Mouse (Mus musculus): ENCODE measurements at regions not wholly inside any gene's neighbourhood (a gene's known extent, or its start where the extent isn't known, plus 50 kb on each side); places are given as distances from the start of the nearest gene placed in this dataset.

DNA sequence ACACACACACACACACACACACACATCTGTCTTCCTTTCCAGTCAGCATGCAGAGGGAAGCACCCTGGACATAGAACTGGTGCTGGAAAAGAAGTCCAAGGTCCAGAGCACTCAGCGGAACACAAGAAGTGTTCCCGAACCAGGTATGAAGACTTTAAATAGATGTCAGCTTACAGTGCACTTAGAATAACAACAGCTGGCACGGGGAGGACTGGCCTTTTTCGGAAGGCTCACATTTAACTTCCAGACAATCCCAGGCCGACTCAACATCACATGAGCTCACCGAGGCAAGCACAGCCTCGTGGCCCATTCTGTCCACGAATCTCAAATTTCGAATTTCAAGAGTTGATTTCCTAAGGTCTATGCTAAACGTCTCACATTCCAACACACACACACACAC, 70.9 kb upstream of the Slc25a33 start:
- DNase-seq (ENCODE audit: low read depth, low spot score), result no peak

DNA sequence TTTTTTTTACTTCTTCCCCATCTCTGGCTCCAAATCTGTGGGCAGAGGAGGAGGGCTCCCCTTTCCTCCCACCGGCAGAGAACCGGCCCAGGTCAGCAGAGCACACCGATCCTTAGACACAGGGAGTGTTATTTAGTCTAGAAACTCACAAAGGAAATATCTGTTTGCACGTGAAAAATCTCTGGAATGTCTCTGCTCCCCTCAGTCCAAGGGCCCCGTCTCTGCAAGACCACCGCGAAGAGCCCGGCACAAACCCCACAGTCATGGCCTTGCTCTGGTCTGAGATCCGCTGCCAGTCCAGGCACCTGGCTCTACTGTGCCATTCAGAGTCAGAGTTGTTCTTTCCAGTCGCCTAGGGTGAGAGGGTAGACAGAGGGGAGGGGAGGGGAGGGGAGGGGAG, 69.7 kb upstream of the Slc25a33 start:
- DNase-seq (ENCODE audit: low read depth, low spot score), result no peak

DNA sequence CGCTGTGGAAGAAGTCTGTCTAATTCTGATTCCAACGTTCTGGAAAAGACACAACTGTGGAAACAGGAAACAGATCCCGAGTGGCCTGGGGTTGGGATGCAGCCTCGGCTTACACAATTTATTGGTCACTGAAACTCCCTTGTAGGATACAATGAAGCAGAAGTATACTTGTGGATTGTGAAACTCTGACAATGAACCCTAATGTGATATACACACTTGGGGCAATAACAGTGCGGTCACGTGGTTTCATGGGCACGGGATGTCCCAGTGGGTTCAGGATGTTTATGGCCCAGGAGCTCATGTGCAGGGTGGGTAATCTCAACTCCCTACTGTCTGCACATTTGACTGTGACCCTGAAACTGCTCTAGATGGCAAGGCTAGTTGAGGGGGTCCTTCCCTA, 68.8 kb upstream of the Slc25a33 start:
- DNase-seq (ENCODE audit: low read depth, low spot score), result no peak

DNA sequence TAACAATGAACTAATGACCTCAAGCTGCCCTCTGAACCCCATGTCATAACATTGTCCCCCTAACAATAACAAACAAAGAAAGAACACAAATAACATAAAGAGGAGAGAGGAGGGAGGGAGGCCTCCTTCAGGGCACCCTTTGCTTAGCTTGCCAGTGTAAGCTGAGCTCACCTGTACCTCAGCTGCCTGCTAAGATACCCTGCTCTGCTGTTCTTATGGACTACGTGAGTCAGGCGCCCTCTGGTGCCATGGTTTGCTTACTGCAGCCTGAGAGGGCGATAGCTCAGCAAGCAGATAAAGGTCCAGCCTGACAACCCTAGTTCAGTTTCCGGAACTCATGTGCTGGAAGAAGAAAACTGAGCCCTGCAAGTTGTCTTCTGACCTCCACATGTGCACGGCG, 67.8 kb upstream of the Slc25a33 start:
- DNase-seq (ENCODE audit: low read depth, low spot score), result peak; percentile 54

DNA sequence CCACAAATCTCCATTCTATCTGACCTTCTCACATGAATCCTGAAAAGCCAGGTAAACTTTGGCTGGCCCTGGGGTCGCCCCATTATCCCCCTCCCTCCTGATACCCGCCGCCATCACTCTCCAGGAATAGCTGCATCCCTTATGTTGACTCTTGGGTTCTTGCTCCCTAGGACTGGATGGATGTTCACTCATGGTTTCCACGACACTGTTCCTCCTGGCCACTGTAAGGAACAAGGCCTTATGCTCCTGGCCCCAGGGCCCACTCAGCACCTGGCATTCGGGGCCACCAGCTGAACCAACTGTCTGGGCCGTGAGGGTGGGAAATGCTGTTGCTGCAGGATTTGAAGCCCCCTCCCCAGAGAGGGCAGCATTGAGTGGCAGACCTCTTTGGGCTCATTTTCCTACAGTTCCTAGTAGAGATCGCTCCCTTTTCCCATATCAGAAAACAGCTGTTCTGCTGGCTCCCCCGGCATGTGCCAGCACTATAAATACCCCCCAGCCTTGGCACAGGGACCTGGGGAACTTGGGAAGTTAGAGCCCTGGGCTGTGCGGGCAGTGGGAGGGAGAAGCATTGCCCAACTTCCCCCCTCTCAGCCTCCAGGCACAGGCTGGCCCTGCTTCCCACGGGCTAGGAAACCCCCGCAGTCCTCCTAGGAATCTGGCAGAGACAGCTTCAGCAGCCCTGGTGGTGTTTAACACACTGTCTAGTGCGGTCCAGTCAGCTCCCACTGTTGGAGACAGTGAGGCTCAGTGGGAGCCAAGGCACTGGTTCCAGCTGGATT, 66.6 kb upstream of the Slc25a33 start:
- DNase-seq (ENCODE audit: low read depth, low spot score), result no peak

DNA sequence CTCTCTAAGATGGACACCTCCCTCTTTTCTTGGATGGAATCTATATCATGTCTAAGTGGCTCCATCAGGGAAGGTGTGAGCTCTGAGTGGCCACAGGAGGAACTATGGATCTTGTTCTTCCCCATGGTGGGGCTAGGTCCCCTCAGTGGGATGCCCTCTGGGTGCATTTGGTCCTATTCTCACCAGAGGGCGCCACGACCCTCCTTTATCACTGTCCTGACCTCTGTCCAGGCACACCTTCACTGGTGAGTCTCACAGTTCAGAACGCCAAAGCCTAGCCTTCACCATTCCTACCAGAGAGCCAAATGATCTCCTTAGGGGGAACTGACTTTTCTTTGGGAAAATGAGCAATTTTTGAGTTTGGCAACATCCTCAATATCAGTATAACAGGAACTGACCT, 64.6 kb upstream of the Slc25a33 start:
- DNase-seq (ENCODE audit: low read depth, low spot score), result peak; percentile 45

DNA sequence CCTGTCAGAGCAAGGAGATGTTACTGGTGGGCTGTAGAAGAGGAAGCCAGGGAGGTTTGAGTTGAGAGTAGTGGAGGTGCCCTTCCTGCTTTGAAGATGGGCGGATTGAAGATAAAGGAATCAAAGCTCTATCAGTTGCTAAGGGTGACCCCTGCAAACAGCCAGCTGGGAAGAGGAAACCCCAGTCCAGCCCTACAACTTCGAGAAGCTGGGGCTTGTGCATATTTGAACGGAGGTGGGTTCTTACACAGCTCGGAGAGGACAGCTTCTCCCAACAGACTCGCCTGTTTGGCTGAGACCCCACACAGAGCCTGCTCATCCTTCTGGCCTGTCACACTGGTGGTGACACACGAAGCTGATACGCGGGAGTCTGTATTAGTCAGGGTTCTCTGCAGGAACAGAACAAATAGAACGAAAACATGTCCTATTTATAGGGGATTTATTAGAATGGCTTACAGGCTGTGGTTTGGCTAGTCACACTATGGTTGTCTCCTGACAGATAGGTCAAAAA, 60.6 kb upstream of the Slc25a33 start:
- DNase-seq (ENCODE audit: low read depth, low spot score), result no peak

DNA sequence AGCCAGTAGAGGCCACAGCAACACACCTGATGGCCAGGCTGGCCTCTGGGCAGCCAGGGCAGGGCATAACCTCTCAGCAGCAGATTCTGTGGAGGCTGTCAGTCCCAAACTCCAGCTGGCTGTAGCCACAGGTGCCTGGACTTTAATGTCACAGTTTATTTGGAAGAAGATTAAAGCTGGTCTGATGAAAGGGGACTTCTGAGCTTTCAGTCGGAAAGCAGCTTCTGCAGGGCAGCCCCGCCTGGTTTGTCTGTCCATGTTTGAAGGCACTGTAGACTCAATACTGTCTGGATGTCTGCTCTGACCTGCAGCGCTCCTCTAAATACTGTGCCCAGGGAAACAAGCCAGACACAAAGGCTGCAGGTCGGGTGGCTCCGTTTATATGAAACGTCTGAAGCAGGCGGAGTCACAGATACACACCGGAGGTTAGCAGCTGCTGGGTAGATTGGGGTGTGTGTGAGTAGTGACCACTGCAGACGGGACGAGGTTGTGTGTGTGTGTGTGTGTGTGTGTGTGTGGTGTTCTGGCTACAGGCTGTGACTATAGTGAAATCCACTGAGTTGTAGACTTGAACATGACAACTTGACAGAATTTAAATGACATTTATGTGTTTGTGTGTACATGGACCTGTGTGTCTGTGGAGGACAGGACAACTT, 58.5 kb upstream of the Slc25a33 start:
- DNase-seq (ENCODE audit: low read depth, low spot score), result no peak

DNA sequence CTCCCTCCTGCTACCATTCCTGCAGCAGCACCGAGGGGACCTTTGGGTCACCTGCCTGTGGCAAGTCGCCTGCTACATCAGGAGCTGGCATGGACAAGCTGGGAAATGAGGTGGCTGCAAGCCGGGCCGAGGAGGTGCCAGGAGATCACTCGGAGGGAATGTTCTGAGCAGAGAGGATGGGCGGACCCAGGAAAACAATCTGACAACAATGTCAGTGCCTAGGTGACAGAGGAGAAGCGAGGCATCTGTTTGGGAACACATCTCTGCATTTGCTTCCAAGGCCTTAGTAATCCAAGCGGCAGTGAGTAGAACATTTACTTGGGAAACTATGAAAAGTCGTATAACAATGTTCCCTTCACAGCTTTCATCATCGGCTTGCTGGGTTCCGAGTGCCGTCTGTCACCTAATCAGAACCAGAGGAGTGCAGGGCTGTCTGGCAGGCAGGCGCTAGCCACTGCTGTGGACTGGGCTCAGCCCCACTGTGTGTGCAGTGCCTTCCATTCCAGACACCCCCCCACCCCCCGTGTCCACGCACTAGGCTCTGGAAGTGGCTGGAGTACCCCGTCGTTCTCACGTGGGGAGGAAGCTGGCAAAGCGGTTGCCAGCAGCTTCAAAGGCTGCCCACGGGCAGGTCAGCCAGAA, 56.6 kb upstream of the Slc25a33 start:
- no peak for DNase-seq (ENCODE audit: low read depth, low spot score)

DNA sequence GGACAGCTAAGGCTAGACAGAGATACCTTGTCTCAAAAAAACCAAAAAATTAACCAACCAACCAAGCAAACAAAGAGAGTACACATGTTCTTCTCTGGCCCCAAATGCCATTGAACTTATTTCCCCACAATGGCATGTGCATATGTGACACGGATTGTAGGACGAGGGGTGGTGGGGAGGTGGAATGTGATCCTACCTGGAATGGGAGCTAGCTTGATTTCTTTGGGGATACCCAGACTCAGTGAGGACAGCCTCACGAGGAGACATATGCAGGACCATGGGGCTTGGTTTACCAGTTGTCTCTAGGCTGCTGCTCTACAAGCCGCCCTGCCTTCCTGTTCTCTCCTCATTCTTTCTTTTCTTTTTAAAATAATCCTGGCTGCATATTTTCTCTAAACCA, 55.9 kb upstream of the Slc25a33 start:
- DNase-seq (ENCODE audit: low read depth, low spot score), result no peak

DNA sequence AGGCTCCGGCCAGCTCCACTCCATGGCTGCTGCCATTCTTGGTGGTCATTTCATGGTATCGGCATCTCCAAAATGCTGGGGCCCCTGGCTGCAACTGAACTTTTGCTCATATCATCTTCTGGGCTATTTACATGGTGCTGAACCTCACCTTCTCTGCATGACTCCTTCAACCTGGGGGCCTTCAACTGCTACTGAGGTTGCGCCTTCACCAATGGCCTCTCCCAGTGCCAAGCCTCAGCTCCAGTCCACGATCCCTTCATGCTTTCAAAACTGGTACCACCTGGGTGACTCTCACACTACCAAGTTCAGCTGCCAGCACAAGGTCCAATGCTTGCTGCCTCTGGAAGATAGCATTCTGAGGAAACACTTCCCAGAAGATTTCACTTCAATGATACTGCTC, 53.7 kb upstream of the Slc25a33 start:
- DNase-seq (ENCODE audit: low read depth, low spot score), result no peak
